Mouse (Mus musculus) embryonic facial prominence, embryonic 11.5 days (tissue): ENCODE results near the gene Tmem260. TPM values are rescaled to one million over a fixed set of nuclear protein-coding genes. Genes with fewer than 3 reads are reported as not detected.

ENCODE experiments used
- polyA plus RNA-seq: library from polyadenylated mRNA; unstranded; fragments of >200 nt; fragmentation: Nextera tagmentation; extraction: Ambion mirVana; gene quantifications from 2 replicates; pipeline ENCODE4 v1.2.1, GENCODE M21; 2014

Gene Tmem260
- polyA plus RNA-seq, 1 experiment from 2014 or later, result 27.9 TPM

Other genes starting within 250 kb of the Tmem260 start
- 16.6 and 20.5 TPM in 2 replicates for gene Otx2, start 227.7 kb downstream of the Tmem260 start, polyA plus RNA-seq